ENCODE assay signal across 8 mouse cellular contexts in genomic region chr11:75650958-75651425, GRCm38 (mm10). TPM values are rescaled to one million over a fixed set of nuclear protein-coding genes. Genes with fewer than 3 reads are reported as not detected.
DNase-seq lines count a peak whose midpoint lies in the region; ATAC-seq and TF ChIP-seq lines count a peak whose summit lies in the region.

No protein-coding gene starts in this region.

- DNase-seq in spleen, postnatal 36 days (ENCODE audit: low spot score in 2 of 2) = peak; percentile 57 to 69
- DNase-seq in spleen, postnatal 10 days (ENCODE audit: low spot score in 2 of 2) = no peak
- DNase-seq in stomach, postnatal 0 days (ENCODE audit: low spot score) = no peak
- DNase-seq in left cerebral cortex, adult 9 months (ENCODE audit: low spot score in 2 of 2) = no peak
- DNase-seq in embryo, embryonic 9.5 days (ENCODE audit: extremely low spot score) = no peak
- no peak for DNase-seq in left cerebral cortex, postnatal 36 days (ENCODE audit: low spot score in 2 of 2)

- ATAC-seq in heart, embryonic 15.5 days (replicated peaks; ENCODE audit: insufficient number of reproducible peaks, insufficient read depth, low FRiP score, low read depth) = no peak
- no peak for ATAC-seq in lung, embryonic 16.5 days (ENCODE audit: low read depth)
- ATAC-seq in stomach, postnatal 0 days (ENCODE audit: low FRiP score, low TSS enrichment) = no peak

- no peaks in the 10 kb centered on the region for H3K9me3 ChIP-seq in heart, embryonic 15.5 days (replicated peaks)
- H3K9me3 ChIP-seq in lung, embryonic 16.5 days (ENCODE audit: control insufficient read depth, low read length) = no peaks in the 10 kb centered on the region
- no peaks in the 10 kb centered on the region for H3K9me3 ChIP-seq in stomach, postnatal 0 days (ENCODE audit: control insufficient read depth, low read length)

- intact Hi-C loops in left cerebral cortex, postnatal 36 days (cut with DNase I) = no loop called here

- peak overlapping the region; percentile 89 for H3K9ac ChIP-seq in heart, embryonic 15.5 days
- peak overlapping the region; percentile 90 for H3K9ac ChIP-seq in lung, embryonic 16.5 days (ENCODE audit: low read length)
- peak overlapping the region; percentile 83 for H3K9ac ChIP-seq in stomach, postnatal 0 days (ENCODE audit: low read length)

- TF ChIP-seq EP300 in stomach, postnatal 0 days (optimal IDR thresholded peaks at IDR 0.05) = no peak

- no peak for TF ChIP-seq CTCF in stomach, postnatal 0 days (IDR thresholded peaks at IDR 0.05; ENCODE audit: low read depth)

- 41% methylated on average over 13 of the region's 13 CpGs for WGBS in heart, embryonic 15.5 days
- WGBS in lung, embryonic 16.5 days = 41% methylated on average over 13 of the region's 13 CpGs
- WGBS in stomach, postnatal 0 days = 41% methylated on average over 13 of the region's 13 CpGs

- H3K36me3 ChIP-seq in heart, embryonic 15.5 days = no peaks in the 10 kb centered on the region
- no peaks in the 10 kb centered on the region for H3K36me3 ChIP-seq in lung, embryonic 16.5 days (ENCODE audit: control insufficient read depth, insufficient read depth, low read length)
- H3K36me3 ChIP-seq in stomach, postnatal 0 days (ENCODE audit: control insufficient read depth, insufficient read depth, low read length) = 0 out of 2 replicates have a peak, but pooled peaks cover 2% of the 10 kb centered on the region

- peak overlapping the region; percentile 80 for H3K4me3 ChIP-seq in heart, embryonic 15.5 days
- H3K4me3 ChIP-seq in lung, embryonic 16.5 days (ENCODE audit: low read length) = peak overlapping the region; percentile 79
- H3K4me3 ChIP-seq in stomach, postnatal 0 days (ENCODE audit: low read depth, low read length) = peak overlapping the region; percentile 62

- H3K4me2 ChIP-seq in heart, embryonic 15.5 days = peak overlapping the region; percentile 86
- peak overlapping the region; percentile 81 for H3K4me2 ChIP-seq in lung, embryonic 16.5 days (ENCODE audit: low read depth, low read length)
- H3K4me2 ChIP-seq in stomach, postnatal 0 days (replicated peaks; ENCODE audit: low read depth) = peak overlapping the region; percentile 87

- peaks cover 75% of the 10 kb centered on the region for H3K4me1 ChIP-seq in heart, embryonic 15.5 days (replicated peaks)
- peaks cover 37% of the 10 kb centered on the region for H3K4me1 ChIP-seq in lung, embryonic 16.5 days (replicated peaks; ENCODE audit: control insufficient read depth, insufficient read depth, low read length)
- H3K4me1 ChIP-seq in stomach, postnatal 0 days (replicated peaks; ENCODE audit: control insufficient read depth, insufficient read depth) = peaks cover 13% of the 10 kb centered on the region

- no peaks in the 10 kb centered on the region for H3K27me3 ChIP-seq in heart, embryonic 15.5 days
- H3K27me3 ChIP-seq in lung, embryonic 16.5 days (ENCODE audit: control insufficient read depth, insufficient read depth, low read depth, low read length) = no peaks in the 10 kb centered on the region
- no peaks in the 10 kb centered on the region for H3K27me3 ChIP-seq in stomach, postnatal 0 days (ENCODE audit: control insufficient read depth, insufficient read depth, low read length)

- H3K27ac ChIP-seq in heart, embryonic 15.5 days = peak overlapping the region; percentile 96
- peak overlapping the region; percentile 97 for H3K27ac ChIP-seq in lung, embryonic 16.5 days (ENCODE audit: low read length)
- H3K27ac ChIP-seq in stomach, postnatal 0 days (replicated peaks) = peak overlapping the region; percentile 97

RNA-seq across cellular contexts. Expression of gene Myo1c, which starts 0.7 kb away (rescaled TPM):
- 62.1 and 79.0 TPM in 2 replicates for polyA plus RNA-seq in heart, embryonic 15.5 days (2015; fragmentation: Nextera tagmentation; extraction: Ambion mirVana)
- 93.0 and 96.5 TPM in 2 replicates for polyA plus RNA-seq in lung, embryonic 16.5 days (2015; fragmentation: Nextera tagmentation; extraction: Ambion mirVana)
- polyA plus RNA-seq in stomach, postnatal 0 days (2015; fragmentation: Nextera tagmentation; extraction: Ambion mirVana) = 41.8 and 41.9 TPM in 2 replicates
- total RNA-seq in left cerebral cortex, postnatal 36 days (2021) = 10 to 100 TPM; 18.0 to 20.7 TPM

RNA-seq across cellular contexts. Expression of gene Inpp5k, which starts 20.2 kb away (rescaled TPM):
- polyA plus RNA-seq in heart, embryonic 15.5 days (2015; fragmentation: Nextera tagmentation; extraction: Ambion mirVana) = 19.6 and 28.8 TPM in 2 replicates
- polyA plus RNA-seq in lung, embryonic 16.5 days (2015; fragmentation: Nextera tagmentation; extraction: Ambion mirVana) = 33.8 and 35.4 TPM in 2 replicates
- polyA plus RNA-seq in stomach, postnatal 0 days (2015; fragmentation: Nextera tagmentation; extraction: Ambion mirVana) = 19.0 and 22.4 TPM in 2 replicates
- total RNA-seq in left cerebral cortex, postnatal 36 days (2021) = 10 to 100 TPM; 39.1 to 43.1 TPM

RNA-seq across cellular contexts. Expression of gene Crk, which starts 28.1 kb away (rescaled TPM):
- 82.3 and 95.8 TPM in 2 replicates for polyA plus RNA-seq in heart, embryonic 15.5 days (2015; fragmentation: Nextera tagmentation; extraction: Ambion mirVana)
- polyA plus RNA-seq in lung, embryonic 16.5 days (2015; fragmentation: Nextera tagmentation; extraction: Ambion mirVana) = 108 and 112 TPM in 2 replicates
- polyA plus RNA-seq in stomach, postnatal 0 days (2015; fragmentation: Nextera tagmentation; extraction: Ambion mirVana) = 63.5 and 68.8 TPM in 2 replicates
- total RNA-seq in left cerebral cortex, postnatal 36 days (2021) = 100 to 1,000 TPM; 130 to 133 TPM

Comparison
In these comparisons a context has a peak if more than half of its experiments do, and no peak if none do; other contexts are left out.
1. DNase-seq: peak in spleen, postnatal 36 days (2 of 2); none in spleen, postnatal 10 days (0 of 2), stomach, postnatal 0 days (single experiment), left cerebral cortex, adult 9 months (0 of 2), embryo, embryonic 9.5 days (single experiment) and left cerebral cortex, postnatal 36 days (0 of 2).
2. Peak in every context shown above with its lines, with median percentiles within 50 percentile points of each other: H3K27ac ChIP-seq, H3K4me2 ChIP-seq, H3K4me3 ChIP-seq and H3K9ac ChIP-seq.